Mouse (Mus musculus) heart, postnatal 0 days (tissue): ENCODE measurements at regions not wholly inside any gene's neighbourhood (a gene's known extent, or its start where the extent isn't known, plus 50 kb on each side); places are given as distances from the start of the nearest gene placed in this dataset.

Source experiments
- ATAC-seq: fragments of 200-750 bp; cut with Nextera tagmentation; 2 replicates; pipeline ENCODE4 v1.8.0; 2017; ENCODE audit warnings: low read depth, moderate number of reproducible peaks, moderate library complexity; ENCODE audit not compliant: insufficient read depth
- DNase-seq: peaks from one replicate; pipeline ENCODE4 v3.0.0-alpha.2; 2016; ENCODE audit warnings: low spot score
- H3K27ac ChIP-seq: fragments of 300-500 bp; sonication (generic); 2 replicates; pipeline ENCODE4 v1.5.1; 2014; ENCODE audit warnings: low read depth, mild to moderate bottlenecking
- H3K27me3 ChIP-seq: fragments of 300-500 bp; sonication (generic); 2 replicates; pipeline ENCODE4 v1.6.1; 2014; ENCODE audit warnings: low read length, mixed read lengths; ENCODE audit not compliant: control insufficient read depth, insufficient read depth
- H3K36me3 ChIP-seq: fragments of 300-500 bp; sonication (generic); replicated peaks from 2 replicates; pipeline ENCODE4 v1.6.1; 2014; ENCODE audit warnings: low read length, mixed read lengths; ENCODE audit not compliant: control insufficient read depth, insufficient read depth
- H3K4me1 ChIP-seq: fragments of 300-500 bp; sonication (generic); 2 replicates; pipeline ENCODE4 v1.6.1; 2014; ENCODE audit warnings: antibody characterized with exemption; ENCODE audit not compliant: control insufficient read depth, insufficient read depth
- H3K4me2 ChIP-seq: fragments of 300-500 bp; sonication (generic); 2 replicates; pipeline ENCODE4 v1.6.1; 2014; ENCODE audit warnings: low read depth, mild to moderate bottlenecking, low read length, moderate library complexity
- H3K4me3 ChIP-seq: fragments of 300-500 bp; sonication (generic); 2 replicates; pipeline ENCODE4 v1.5.1; 2014; ENCODE audit warnings: low read depth, low read length
- H3K9ac ChIP-seq: fragments of 300-500 bp; sonication (generic); replicated peaks from 2 replicates; pipeline ENCODE4 v1.6.1; 2014; ENCODE audit warnings: low read depth, low read length, mixed read lengths
- H3K9me3 ChIP-seq: fragments of 300-500 bp; sonication (generic); replicated peaks from 2 replicates; pipeline ENCODE4 v1.6.1; 2016; ENCODE audit warnings: low read length; ENCODE audit not compliant: control insufficient read depth
- CTCF ChIP-seq: IDR thresholded peaks from 2 replicates; pipeline ENCODE4 v1.5.1; 2016; ENCODE audit warnings: antibody characterized with exemption, control low read depth, low read depth
- EP300 ChIP-seq: IDR thresholded peaks from 2 replicates; pipeline ENCODE4 v1.6.1; 2016; ENCODE audit warnings: antibody characterized with exemption, low read depth
- WGBS: fragments of 180-500 bp; shearing (Covaris S2); extraction: QIAGEN DNeasy Blood & Tissue Kit; methylation state at CpG from one replicate; pipeline ENCODE4 v1.1.7; 2014; 5-methylcytosine and 5-hydroxymethylcytosine counted together

DNA sequence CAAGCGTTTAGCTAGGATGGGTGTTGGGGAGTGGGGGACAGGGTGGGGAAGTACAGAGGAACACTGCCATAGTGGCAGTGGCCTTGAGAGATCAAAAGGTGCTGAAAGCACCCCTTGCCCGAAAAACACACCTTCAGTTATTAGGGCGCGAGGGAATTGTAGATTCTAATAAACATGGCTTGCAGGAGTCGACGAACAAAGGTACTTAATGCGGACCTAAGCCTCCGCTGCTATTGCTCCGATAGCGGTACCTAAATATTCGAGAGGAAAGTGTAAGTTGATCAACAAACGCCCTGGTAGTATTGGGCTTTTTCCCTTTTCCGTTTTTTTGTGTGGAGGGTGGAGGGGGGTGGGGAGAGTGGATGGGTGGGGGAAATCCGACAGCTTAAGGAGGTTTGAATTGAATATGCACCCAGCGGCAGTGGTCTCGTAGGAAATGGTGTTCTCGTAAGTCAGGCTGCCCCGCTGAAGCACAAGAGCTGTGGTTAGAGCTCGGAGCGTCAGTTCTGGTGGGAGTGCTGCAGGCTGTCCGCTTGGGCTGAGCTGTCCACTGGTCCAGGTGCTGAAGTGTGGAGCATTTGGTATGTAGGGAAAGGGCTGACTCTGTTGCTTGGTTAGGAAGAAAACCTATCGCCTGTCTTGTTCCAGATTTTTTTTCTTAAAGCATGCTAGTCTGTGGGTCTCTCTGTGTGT lies 130.8 kb upstream of the Dpyd start:
- Histone ChIP-seq H3K27me3 (peaks cover 48% of the 10 kb centered on the region), H3K9me3 (no peaks in the 10 kb centered on the region), H3K36me3 (no peaks in the 10 kb centered on the region), H3K9ac (no peak overlapping the region), H3K4me3 (peak overlapping the region; percentile 15), H3K4me2 (peak overlapping the region; percentile 57), H3K4me1 (peaks cover 8% of the 10 kb centered on the region), H3K27ac (no peak overlapping the region)
- ATAC-seq (peak; percentile 75), DNase-seq (peak; percentile 70)
- under 1% methylated on average over 22 of the region's 22 CpGs for WGBS
- no peak for TF ChIP-seq CTCF
- no peak for TF ChIP-seq EP300

DNA sequence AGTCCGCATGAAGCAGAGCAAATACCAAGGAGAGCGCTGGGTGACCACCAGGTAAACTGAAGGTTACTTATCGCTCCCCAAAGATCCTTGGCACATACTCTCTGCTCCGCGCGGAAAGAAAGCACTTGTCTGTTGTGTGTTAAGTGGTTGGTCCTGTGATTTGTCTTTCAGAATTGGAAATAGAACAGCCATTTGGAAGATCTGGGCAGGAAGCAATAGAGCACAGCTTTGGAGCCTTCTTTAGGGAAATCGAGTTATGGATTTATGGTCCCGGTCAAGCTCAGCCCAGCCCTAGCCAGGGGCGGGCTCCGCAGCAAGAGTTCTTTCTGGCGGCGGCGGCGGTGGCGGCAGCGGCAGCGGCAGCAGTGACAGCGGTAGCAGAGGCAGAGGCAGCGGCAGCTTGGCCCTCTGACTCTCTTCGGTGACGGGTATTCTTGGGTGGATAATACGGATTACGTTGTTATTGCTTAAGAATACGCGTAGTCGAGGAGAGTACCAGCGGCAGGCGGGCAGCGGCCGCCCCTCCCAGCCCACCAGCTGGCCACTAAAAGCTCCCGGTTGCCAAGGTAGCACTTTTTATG lies 128.4 kb upstream of the Dpyd start:
- peaks cover 8% of the 10 kb centered on the region for H3K4me1 ChIP-seq
- ATAC-seq (no peak), DNase-seq (no peak)
- no peak overlapping the region for H3K27ac ChIP-seq
- 1% methylated on average over 31 of the region's 31 CpGs for WGBS
- H3K9ac ChIP-seq = no peak overlapping the region
- peak overlapping the region; percentile 52 for H3K4me3 ChIP-seq
- no peaks in the 10 kb centered on the region for H3K36me3 ChIP-seq
- H3K4me2 ChIP-seq = peak overlapping the region; percentile 85
- H3K9me3 ChIP-seq = no peaks in the 10 kb centered on the region
- H3K27me3 ChIP-seq = peaks cover 48% of the 10 kb centered on the region
- TF ChIP-seq EP300 (no peak), CTCF (no peak)

DNA sequence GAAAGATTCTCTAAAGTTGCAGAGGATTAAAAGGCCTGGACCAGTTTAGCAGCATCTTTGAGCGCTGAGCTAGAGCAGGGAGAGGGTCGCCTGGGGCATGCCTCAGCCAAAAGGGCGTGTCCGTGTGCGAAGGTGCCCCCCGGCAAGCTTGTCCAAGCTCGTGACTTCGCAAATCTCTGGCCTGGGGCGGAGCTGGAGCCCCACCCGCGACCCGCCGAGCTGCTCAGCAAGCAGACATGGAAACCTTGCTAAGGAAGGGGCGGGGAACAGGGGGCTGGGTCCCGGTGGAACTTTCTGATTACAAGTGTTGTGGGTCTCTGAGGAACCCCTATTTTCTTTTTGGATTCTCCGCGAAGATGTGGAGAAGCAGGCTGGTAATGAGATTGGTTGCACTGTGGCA lies 127.6 kb upstream of the Dpyd start:
- DNase-seq (no peak), ATAC-seq (no peak)
- H3K4me3 ChIP-seq = peak overlapping the region; percentile 52
- TF ChIP-seq CTCF = no peak
- no peak for TF ChIP-seq EP300
- WGBS = under 1% methylated on average over 17 of the region's 17 CpGs
- peak overlapping the region; percentile 85 for H3K4me2 ChIP-seq
- no peaks in the 10 kb centered on the region for H3K9me3 ChIP-seq
- H3K9ac ChIP-seq = no peak overlapping the region
- no peak overlapping the region for H3K27ac ChIP-seq
- peaks cover 8% of the 10 kb centered on the region for H3K4me1 ChIP-seq
- peaks cover 48% of the 10 kb centered on the region for H3K27me3 ChIP-seq
- H3K36me3 ChIP-seq = no peaks in the 10 kb centered on the region

DNA sequence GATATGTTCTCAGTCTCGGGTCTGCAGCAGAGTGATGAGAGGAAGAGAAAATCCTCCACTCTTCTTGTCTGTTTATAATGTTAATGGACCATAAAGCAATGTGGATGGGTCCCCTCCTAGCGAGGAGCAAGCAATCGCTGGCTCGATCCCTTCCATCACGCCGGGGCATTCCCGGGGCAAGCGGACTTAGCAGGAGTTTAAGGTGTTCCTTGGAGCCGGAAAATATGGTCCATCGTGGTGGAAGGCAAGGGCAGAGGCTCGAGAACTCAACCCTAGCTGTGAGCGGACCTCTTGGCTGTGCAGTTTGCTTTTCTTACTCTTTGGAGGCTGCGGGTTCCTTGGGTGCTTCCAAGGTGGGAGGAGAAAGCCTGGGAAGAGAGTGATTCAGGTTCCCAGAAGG lies 127.1 kb upstream of the Dpyd start:
- H3K27me3 ChIP-seq = peaks cover 46% of the 10 kb centered on the region
- H3K4me2 ChIP-seq = peak overlapping the region; percentile 85
- DNase-seq (no peak), ATAC-seq (no peak)
- H3K9me3 ChIP-seq = no peaks in the 10 kb centered on the region
- peaks cover 8% of the 10 kb centered on the region for H3K4me1 ChIP-seq
- no peak overlapping the region for H3K9ac ChIP-seq
- no peak overlapping the region for H3K27ac ChIP-seq
- H3K36me3 ChIP-seq = no peaks in the 10 kb centered on the region
- TF ChIP-seq EP300 (no peak), CTCF (no peak)
- WGBS = 2% methylated on average over 13 of the region's 13 CpGs
- H3K4me3 ChIP-seq = peak overlapping the region; percentile 52

DNA sequence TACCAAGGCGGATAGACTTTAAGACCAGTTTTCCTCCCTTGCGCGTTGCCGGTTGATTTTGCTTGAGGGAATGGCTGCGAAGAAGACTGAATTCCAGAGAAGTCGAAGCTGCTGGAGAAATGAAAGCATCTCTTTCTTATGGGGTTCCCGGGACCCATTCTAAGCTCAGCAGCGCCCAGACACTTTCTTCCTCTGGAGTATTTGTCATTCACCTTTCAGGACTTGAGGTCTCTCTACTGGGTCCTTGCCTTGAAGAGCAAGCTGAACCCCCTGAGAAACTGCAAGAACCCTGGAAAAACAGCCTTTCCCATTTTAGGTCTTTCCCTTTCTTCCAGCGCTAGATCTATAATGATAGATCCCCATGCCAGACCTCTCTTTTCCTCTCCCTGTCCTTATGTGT lies 126.7 kb upstream of the Dpyd start:
- Histone ChIP-seq H3K27me3 (peaks cover 42% of the 10 kb centered on the region), H3K36me3 (no peaks in the 10 kb centered on the region), H3K27ac (no peak overlapping the region), H3K4me2 (0 out of 2 replicates have a peak overlapping the region, but pooled peaks have one; percentile 85), H3K4me3 (no peak overlapping the region), H3K9ac (no peak overlapping the region), H3K4me1 (peaks cover 6% of the 10 kb centered on the region), H3K9me3 (no peaks in the 10 kb centered on the region)
- no peak for ATAC-seq
- TF ChIP-seq CTCF (no peak), EP300 (no peak)
- DNase-seq = no peak
- 10% methylated on average over 9 of the region's 9 CpGs for WGBS
